In the genomic region with DNA sequence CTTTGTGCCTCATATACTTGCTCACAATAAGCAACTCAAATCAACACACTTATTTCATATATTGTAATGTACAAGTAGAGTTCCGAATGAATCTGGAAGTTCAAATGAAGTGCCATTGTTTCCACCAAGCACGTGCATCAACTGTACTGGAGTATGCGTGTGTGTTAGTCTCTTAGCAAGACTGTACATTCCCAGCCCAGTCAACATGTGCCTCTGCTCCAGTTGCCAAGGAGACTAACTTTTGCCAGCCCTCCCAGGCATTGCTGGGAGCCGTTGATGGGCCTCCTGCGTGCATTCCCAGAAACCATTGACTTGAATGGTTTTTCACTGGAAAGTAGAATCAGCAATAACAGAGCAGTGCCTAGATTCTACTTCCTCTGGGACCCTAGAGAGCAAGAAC, we compare ENCODE assay signal across 19 mouse cellular contexts.
"Had no signal": no experiment of that assay in that cellular context is flagged by ENCODE, and none has a peak within 500 bp of the region (broad histone marks: within the 10 kb centered on the region; RNA-seq: fewer than 3 reads in every experiment).

No protein-coding gene starts in this region.

- H3K36me3 ChIP-seq: liver, embryonic 15.5 days; lung, embryonic 15.5 days; midbrain, embryonic 10.5 days; neural tube, embryonic 13.5 days had no signal

- H3K9ac ChIP-seq: liver, embryonic 15.5 days; lung, embryonic 15.5 days; neural tube, embryonic 13.5 days had no signal

- H3K4me1 ChIP-seq: liver, embryonic 15.5 days; lung, embryonic 15.5 days; megakaryocyte, embryonic 14.5 days; midbrain, embryonic 10.5 days; neural tube, embryonic 13.5 days had no signal

- H3K9me3 ChIP-seq: liver, embryonic 15.5 days; lung, embryonic 15.5 days; midbrain, embryonic 10.5 days; neural tube, embryonic 13.5 days had no signal

- H3K4me2 ChIP-seq: liver, embryonic 11.5 days; liver, embryonic 15.5 days; lung, embryonic 15.5 days; neural tube, embryonic 13.5 days had no signal

- DNase-seq: kidney, adult 2 months; kidney, postnatal 25 days; layer of hippocampus, postnatal 36 days; lung, adult 18-20 months; lung, postnatal 10 days; lung, postnatal 36 days; midbrain, embryonic 14.5 days; thymus, adult 2 months; thymus, postnatal 14 days; thymus, postnatal 4 days had no signal

- H3K4me3 ChIP-seq: left cerebral cortex, adult 2 months; liver, embryonic 15.5 days; lung, embryonic 15.5 days; megakaryocyte, embryonic 14.5 days; midbrain, embryonic 10.5 days; neural tube, embryonic 13.5 days had no signal

- H3K27me3 ChIP-seq: liver, embryonic 15.5 days; lung, embryonic 15.5 days; megakaryocyte, embryonic 14.5 days; neural tube, embryonic 13.5 days had no signal

- H3K27ac ChIP-seq: kidney, postnatal 0 days; left cerebral cortex, adult 2 months; liver, embryonic 15.5 days; lung, embryonic 15.5 days; midbrain, embryonic 10.5 days; neural tube, embryonic 13.5 days; stomach, postnatal 0 days had no signal
